ENCODE assay signal across 13 mouse cellular contexts in genomic region chr3:102667796-102668195, GRCm38 (mm10).
"Had no signal": no experiment of that assay in that cellular context is flagged by ENCODE, and none has a peak within 500 bp of the region (broad histone marks: within the 10 kb centered on the region; RNA-seq: fewer than 3 reads in every experiment).

No protein-coding gene starts in this region.

- H3K4me1 ChIP-seq: liver, embryonic 15.5 days; midbrain, embryonic 10.5 days; neural tube, embryonic 12.5 days had no signal

- H3K36me3 ChIP-seq: liver, embryonic 15.5 days; midbrain, embryonic 10.5 days; neural tube, embryonic 12.5 days had no signal

- H3K27ac ChIP-seq: kidney, postnatal 0 days; liver, embryonic 15.5 days; midbrain, embryonic 10.5 days; neural tube, embryonic 12.5 days had no signal

- DNase-seq: kidney, postnatal 36 days; layer of hippocampus, adult 9-11 months; lung, adult 2 months; lung, postnatal 36 days; midbrain, embryonic 14.5 days; spleen, adult 18-20 months; thymus, adult 18-20 months; thymus, postnatal 14 days had no signal

- H3K4me2 ChIP-seq: liver, embryonic 11.5 days; liver, embryonic 15.5 days; neural tube, embryonic 12.5 days had no signal

- H3K27me3 ChIP-seq: liver, embryonic 15.5 days; neural tube, embryonic 12.5 days had no signal

- H3K4me3 ChIP-seq: liver, embryonic 15.5 days; midbrain, embryonic 10.5 days; neural tube, embryonic 12.5 days had no signal
